Mouse (Mus musculus) olfactory bulb, adult 2 months (tissue): Measurements from ENCODE around the gene Scyl1. TPM values are rescaled to one million over a fixed set of nuclear protein-coding genes. Genes with fewer than 3 reads are reported as not detected.

Experiments used
- H3K27ac ChIP-seq: fragments of 200-500 bp; 2 replicates; pipeline ENCODE4 v1.5.1; 2012; ENCODE audit warnings: low read depth, low read length; ENCODE audit not compliant: insufficient read depth
- H3K4me1 ChIP-seq: fragments of 200-500 bp; 2 replicates; pipeline ENCODE4 v1.6.1; 2012; ENCODE audit warnings: low read length; ENCODE audit not compliant: control insufficient read depth, insufficient read depth
- H3K4me3 ChIP-seq: fragments of 200-500 bp; 2 replicates; pipeline ENCODE4 v1.5.1; 2012; ENCODE audit warnings: mild to moderate bottlenecking, low read depth, low read length, moderate library complexity; ENCODE audit not compliant: insufficient read depth
- CTCF ChIP-seq: fragments of 200-500 bp; IDR thresholded peaks from 2 replicates; pipeline ENCODE4 v1.5.1; 2012; ENCODE audit warnings: low read depth, mild to moderate bottlenecking, low read length, moderate library complexity; ENCODE audit not compliant: insufficient read depth
- POLR2A ChIP-seq: fragments of 200-500 bp; IDR thresholded peaks from 2 replicates; pipeline ENCODE4 v1.6.1; 2012; ENCODE audit warnings: mild to moderate bottlenecking, low read depth, low read length, moderate library complexity; ENCODE audit not compliant: insufficient read depth
- WGBS: fragments of 180-500 bp; shearing (Covaris S2); methylation state at CpG from one replicate; pipeline ENCODE4 v1.1.7; 2018; 5-methylcytosine and 5-hydroxymethylcytosine counted together
- polyA plus RNA-seq: library from polyadenylated mRNA; stranded (reverse); fragments of >200 nt; gene quantifications from 2 replicates; pipeline ENCODE4 v1.2.4, GENCODE M21; 2012; ENCODE audit warnings: low replicate concordance; ENCODE audit not compliant: missing spikeins, insufficient read depth, insufficient read length

Gene Scyl1
- polyA plus RNA-seq, 1 experiment, result not detected

DNA sequence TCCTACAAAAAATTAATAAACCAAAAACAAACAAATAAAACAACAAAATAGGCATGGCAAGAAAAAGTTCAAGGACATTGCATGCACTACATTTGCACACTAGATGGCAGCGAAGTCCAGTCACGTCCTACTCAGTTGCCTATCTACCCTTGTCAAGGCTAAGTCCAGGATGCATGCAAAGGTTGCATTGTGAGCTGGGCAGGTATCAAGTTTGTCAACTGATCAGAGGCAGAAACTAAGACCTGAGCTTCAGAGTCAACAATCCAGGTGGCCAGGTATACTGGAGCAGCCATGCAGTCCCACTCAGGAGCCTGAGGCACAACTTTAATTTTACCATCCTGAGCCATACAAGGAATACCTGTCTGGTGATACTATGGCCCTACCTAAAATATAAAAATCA, 21.9 kb upstream of the Scyl1 start:
- TF ChIP-seq CTCF (no peak), POLR2A (no peak)
- 6% methylated on average over 2 of the region's 2 CpGs for WGBS
- Histone ChIP-seq H3K4me1 (peaks cover 6% of the 10 kb centered on the region), H3K4me3 (no peak overlapping the region), H3K27ac (no peak overlapping the region; the same call in 1 of the 2 replicates)

DNA sequence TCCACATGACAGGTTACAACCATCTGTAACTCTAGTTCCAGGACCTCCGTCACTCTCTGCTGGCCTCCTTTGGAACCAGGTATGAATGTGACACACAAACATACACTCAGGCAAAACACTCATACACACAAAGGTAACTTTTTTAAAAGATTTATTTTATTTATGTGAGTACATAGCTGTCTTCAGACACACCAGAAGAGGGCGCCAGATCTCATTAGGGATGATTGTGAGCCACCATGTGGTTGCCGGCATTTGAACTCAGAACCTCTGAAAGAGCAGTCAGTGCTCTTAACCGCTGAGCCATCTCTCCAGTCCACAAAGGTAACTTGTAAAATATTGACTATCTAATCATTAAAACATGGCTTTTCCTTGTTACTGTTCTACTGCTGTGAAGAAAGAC, 20.1 kb upstream of the Scyl1 start:
- Histone ChIP-seq H3K27ac (no peak overlapping the region), H3K4me1 (peaks cover 18% of the 10 kb centered on the region), H3K4me3 (no peak overlapping the region)
- WGBS, result 70% methylated on average over 4 of the region's 4 CpGs
- no peak for TF ChIP-seq POLR2A
- no peak for TF ChIP-seq CTCF

DNA sequence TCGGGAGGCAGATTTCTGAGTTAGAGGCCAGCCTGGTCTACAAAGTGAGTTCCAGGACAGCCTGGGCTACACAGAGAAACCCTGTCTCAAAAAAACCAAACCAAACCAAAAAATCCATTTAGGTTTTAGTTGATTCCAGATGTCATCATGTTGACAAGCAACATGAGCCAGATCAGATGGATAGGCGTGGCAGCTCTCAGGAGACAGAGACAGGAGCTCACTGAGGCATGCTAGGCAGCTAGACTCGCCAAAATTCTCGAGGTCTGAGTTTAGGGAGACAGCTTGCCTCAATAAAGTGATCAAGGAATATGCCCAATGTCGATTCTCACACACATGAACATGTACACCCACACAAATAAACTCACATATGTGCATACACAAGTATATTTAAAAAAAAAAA, 17.8 kb upstream of the Scyl1 start:
- 77% methylated on average over 5 of the region's 5 CpGs for WGBS
- no peak for TF ChIP-seq POLR2A
- no peak for TF ChIP-seq CTCF
- no peak overlapping the region for H3K27ac ChIP-seq
- no peak overlapping the region for H3K4me3 ChIP-seq
- peaks cover 14% of the 10 kb centered on the region for H3K4me1 ChIP-seq

DNA sequence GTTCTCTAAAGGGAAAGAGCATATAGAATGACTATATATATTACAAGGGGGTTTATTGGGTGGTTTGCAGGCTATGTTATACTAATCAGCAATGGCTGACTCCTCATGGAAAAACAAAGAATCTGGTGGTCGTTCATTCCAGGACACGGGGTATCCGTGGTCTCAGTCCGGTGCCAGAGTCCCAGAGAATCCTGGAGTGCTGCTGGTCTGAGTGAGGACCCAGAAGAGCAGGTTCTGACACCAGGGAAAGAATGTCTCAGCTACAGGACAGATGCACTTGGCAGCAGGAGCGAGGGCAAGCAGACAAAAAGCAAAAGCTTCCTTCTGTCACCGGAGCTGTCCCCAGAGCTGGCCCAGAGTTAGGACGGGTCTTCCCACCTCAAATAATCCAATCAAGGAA, 17.4 kb upstream of the Scyl1 start:
- Histone ChIP-seq H3K27ac (no peak overlapping the region), H3K4me1 (peaks cover 14% of the 10 kb centered on the region), H3K4me3 (no peak overlapping the region)
- WGBS, result 93% methylated on average over 7 of the region's 7 CpGs
- TF ChIP-seq POLR2A, result no peak
- no peak for TF ChIP-seq CTCF

DNA sequence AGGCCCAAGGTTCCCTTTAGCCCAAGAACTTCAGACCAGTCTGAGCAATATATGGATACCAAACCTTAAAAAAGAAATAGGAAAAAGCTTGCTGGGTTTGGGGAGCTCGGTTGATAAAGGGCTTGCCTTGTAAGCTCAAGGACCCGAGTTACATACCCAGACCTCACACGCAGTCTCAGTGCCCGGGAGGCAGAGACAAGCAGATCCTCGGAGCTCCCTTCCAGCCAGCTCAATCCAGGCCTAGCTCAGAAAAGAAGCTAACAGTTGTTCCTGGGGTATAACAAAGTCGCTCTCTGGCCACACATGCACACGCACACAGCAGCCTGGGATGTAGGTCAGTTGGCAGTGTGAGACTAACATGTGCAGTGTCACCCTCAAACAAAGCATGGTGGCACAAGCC, 16.7 kb upstream of the Scyl1 start:
- Histone ChIP-seq H3K27ac (0 out of 2 replicates have a peak overlapping the region, but pooled peaks have one; percentile 33), H3K4me1 (peaks cover 14% of the 10 kb centered on the region), H3K4me3 (no peak overlapping the region)
- WGBS, result 80% methylated on average over 7 of the region's 7 CpGs
- TF ChIP-seq POLR2A (no peak), CTCF (no peak)

DNA sequence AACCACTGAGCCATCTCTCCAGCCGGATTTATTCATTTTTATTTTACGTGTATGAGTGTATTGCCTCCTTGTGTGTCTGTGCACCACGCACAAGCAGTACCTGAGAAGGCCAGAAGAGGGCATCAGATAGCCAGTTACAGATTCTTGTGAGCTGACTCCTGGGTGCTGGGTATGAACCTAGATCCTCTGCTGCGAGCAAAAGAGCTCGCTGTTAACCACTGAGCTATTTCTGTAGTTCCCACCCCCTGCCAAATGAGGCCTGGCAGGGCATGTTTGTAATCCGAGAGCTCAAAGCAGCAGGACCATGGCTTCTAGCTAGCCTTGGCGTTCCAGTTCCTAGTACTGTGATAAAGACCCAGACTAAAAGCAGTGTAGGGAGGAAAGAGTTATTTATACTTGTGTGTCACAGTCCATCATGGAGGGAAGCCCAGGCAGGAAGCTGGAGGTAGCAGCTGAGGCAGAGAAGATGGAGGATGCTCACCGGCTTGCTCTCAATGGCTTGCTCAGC, 16.0 kb upstream of the Scyl1 start:
- TF ChIP-seq CTCF (no peak), POLR2A (no peak)
- peaks cover 14% of the 10 kb centered on the region for H3K4me1 ChIP-seq
- WGBS, result 5% methylated on average over 8 of the region's 8 CpGs
- H3K4me3 ChIP-seq, result no peak overlapping the region
- peak overlapping the region; percentile 40 for H3K27ac ChIP-seq

DNA sequence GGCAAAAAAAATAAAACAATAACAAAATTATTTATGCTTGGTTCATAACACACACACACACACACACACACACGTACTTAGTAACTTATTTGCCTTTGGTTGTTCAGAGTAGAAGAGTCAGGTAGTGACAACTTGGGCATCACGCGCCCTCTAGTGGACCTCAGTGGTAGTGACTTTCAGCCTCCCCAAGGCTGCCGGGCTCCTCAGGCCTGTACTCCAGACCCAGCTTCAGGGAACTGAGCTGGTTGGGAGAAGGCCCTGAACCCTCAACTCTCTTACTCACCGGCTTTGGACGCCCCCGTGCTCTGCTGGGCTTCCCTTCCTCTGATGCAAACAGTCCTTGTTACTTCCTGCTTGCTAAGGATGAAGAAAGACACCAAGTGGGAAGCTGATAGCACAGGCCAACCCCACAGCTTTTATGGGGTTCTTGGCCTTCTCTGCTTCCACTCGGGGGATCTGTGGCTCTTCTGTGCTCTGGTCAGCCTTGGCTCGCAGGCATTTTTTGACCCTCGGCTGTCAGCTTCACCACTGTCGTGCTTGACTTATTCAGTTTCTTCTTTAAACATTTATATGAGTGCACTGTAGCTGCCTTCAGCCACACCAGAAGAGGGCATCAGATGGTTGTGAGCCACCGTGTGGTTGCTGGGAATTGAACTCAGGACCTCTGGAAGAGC, 15.4 kb upstream of the Scyl1 start:
- 6% methylated on average over 12 of the region's 12 CpGs for WGBS
- Histone ChIP-seq H3K4me3 (no peak overlapping the region), H3K27ac (peak overlapping the region; percentile 72), H3K4me1 (peaks cover 14% of the 10 kb centered on the region)
- TF ChIP-seq POLR2A (no peak), CTCF (peak; percentile 75; the same call in 1 of the 2 replicates)

DNA sequence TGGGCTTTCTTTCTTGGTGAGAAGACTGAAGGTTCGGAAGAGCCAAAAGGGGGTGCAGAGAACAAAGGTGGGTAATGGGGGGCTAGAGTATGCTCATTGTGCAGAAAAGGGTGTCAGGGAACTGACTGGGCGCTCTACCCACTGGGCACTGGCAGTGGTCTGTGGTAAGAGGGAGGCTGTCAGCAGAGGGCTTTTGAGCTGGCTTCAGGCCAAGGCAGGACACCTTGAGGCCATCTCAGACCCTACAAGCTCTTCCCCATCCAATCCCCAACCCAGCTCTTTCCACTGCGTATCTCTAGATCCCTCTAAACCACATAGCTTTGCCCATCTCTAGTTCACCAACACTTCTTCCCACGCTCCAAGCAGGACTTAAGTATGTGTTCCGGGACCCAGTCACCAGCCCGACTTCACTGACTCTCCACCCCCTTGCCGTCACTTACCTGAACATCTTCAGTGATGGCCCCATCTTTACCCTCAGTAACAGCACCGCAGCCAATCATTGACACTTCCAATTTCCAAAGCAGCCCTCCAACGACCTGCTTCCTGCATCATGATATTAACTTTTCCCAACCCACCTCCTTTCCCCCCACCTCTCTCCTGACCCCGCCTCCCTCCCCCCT, 13.8 kb upstream of the Scyl1 start:
- WGBS, result 47% methylated on average over 10 of the region's 10 CpGs
- peaks cover 14% of the 10 kb centered on the region for H3K4me1 ChIP-seq
- TF ChIP-seq POLR2A (no peak), CTCF (no peak)
- H3K4me3 ChIP-seq, result no peak overlapping the region
- H3K27ac ChIP-seq, result no peak overlapping the region

DNA sequence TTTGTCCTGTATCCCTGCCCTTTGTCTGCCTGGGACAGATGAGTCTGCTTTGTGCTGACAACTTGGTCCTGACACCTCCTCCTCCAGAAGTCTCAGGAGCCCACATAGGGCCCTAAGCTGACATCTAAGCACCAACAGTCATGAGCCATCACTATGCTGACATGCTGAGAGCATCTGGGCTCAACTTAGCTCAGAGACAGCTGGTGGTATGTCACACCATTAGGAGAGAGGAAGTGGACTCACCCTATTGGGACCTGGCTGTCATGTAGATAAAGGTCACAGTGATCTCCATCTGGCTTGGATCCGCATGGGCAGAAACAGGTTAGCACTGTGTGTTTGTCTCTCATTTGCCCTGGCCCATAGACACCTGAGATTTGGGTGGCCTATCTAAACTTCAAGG, 10.9 kb upstream of the Scyl1 start:
- 88% methylated on average over 1 of the region's 1 CpGs for WGBS
- H3K4me1 ChIP-seq, result peaks cover 5% of the 10 kb centered on the region; the same call in 1 of the 2 replicates
- H3K4me3 ChIP-seq, result no peak overlapping the region
- TF ChIP-seq CTCF (no peak), POLR2A (no peak)
- no peak overlapping the region for H3K27ac ChIP-seq
